Mouse (Mus musculus) hindbrain, embryonic 10.5 days (tissue): Measurements from ENCODE around the gene Magi2. TPM values are rescaled to one million over a fixed set of nuclear protein-coding genes. Genes with fewer than 3 reads are reported as not detected.

Source experiments
- DNase-seq: peaks from one replicate; pipeline ENCODE4 v3.0.0-alpha.2; 2017; ENCODE audit warnings: low spot score
- H3K27ac ChIP-seq: fragments of 300-500 bp; sonication (generic); 2 replicates; pipeline ENCODE4 v1.5.1; 2016; ENCODE audit warnings: mild to moderate bottlenecking, moderate library complexity
- H3K27me3 ChIP-seq: fragments of 300-500 bp; sonication (generic); 2 replicates; pipeline ENCODE4 v1.6.1; 2016; ENCODE audit warnings: mild to moderate bottlenecking; ENCODE audit not compliant: poor library complexity, insufficient read depth, severe bottlenecking
- H3K36me3 ChIP-seq: fragments of 300-500 bp; sonication (generic); 2 replicates; pipeline ENCODE4 v1.6.1; 2016; ENCODE audit warnings: mild to moderate bottlenecking, moderate library complexity
- H3K4me1 ChIP-seq: fragments of 300-500 bp; sonication (generic); replicated peaks from 2 replicates; pipeline ENCODE4 v1.6.1; 2016; ENCODE audit warnings: mild to moderate bottlenecking
- H3K4me3 ChIP-seq: fragments of 300-500 bp; sonication (generic); 2 replicates; pipeline ENCODE4 v1.5.1; 2016; ENCODE audit warnings: mild to moderate bottlenecking, moderate library complexity
- H3K9me3 ChIP-seq: fragments of 300-500 bp; sonication (generic); 2 replicates; pipeline ENCODE4 v1.6.1; 2016; ENCODE audit warnings: mild to moderate bottlenecking, moderate library complexity
- WGBS: fragments of 180-500 bp; shearing (Covaris S2); methylation state at CpG from one replicate; pipeline ENCODE4 v1.1.7; 2016; 5-methylcytosine and 5-hydroxymethylcytosine counted together
- polyA plus RNA-seq: library from polyadenylated mRNA; unstranded; fragments of >200 nt; fragmentation: Nextera tagmentation; extraction: Ambion mirVana; gene quantifications from 2 replicates; pipeline ENCODE4 v1.2.1, GENCODE M21; 2016

Magi2 gene
- polyA plus RNA-seq, 1 experiment from 2014 or later: 9.9 TPM

DNA sequence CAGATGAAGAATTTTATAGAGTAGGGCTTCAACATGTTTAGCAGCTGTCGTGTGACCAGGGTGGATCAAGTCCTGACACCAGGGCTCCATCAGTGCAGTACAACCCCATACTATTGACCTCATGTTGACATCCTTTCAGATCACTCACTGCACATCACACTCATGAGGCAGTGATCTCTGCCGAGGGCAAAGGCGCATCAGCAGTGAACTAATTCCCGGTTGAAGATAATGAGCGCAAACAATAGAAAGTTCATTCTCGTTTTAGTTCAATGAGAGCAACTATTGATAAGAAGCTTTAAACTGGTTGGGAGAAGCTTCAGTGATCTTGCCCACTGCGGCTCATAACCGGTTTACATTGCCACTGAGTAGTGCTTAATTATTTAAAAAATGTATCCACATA is 780.4 kb downstream of the Magi2 start:
- Histone ChIP-seq H3K27ac (no peak overlapping the region), H3K4me3 (no peak overlapping the region), H3K9me3 (no peaks in the 10 kb centered on the region), H3K36me3 (no peaks in the 10 kb centered on the region), H3K27me3 (no peaks in the 10 kb centered on the region), H3K4me1 (no peaks in the 10 kb centered on the region)
- no peak for DNase-seq
- WGBS: 89% methylated on average over 8 of the region's 8 CpGs

DNA sequence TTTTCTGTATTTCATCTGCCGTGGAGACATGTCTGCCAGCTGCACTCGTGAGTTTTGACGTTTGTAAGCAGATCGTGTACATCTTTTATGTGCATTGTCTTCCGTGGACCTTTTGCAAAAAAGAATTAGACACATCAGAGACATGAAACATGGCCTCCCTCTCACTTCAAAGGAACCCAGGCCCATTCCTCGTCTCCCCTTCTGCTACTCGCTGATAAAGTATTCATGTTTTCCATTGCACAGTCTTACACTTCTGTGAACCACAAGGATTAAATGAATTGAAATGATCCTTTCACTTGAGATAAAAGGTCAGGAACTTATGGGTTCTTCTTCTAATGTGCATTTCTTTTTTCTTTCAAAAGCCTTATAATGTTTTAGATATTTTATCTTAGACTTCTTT is 783.4 kb downstream of the Magi2 start:
- DNase-seq: no peak
- H3K4me3 ChIP-seq: no peak overlapping the region
- WGBS: 82% methylated on average over 7 of the region's 7 CpGs
- H3K27ac ChIP-seq: no peak overlapping the region
- H3K36me3 ChIP-seq: no peaks in the 10 kb centered on the region
- H3K4me1 ChIP-seq: no peaks in the 10 kb centered on the region
- H3K27me3 ChIP-seq: no peaks in the 10 kb centered on the region
- H3K9me3 ChIP-seq: no peaks in the 10 kb centered on the region

DNA sequence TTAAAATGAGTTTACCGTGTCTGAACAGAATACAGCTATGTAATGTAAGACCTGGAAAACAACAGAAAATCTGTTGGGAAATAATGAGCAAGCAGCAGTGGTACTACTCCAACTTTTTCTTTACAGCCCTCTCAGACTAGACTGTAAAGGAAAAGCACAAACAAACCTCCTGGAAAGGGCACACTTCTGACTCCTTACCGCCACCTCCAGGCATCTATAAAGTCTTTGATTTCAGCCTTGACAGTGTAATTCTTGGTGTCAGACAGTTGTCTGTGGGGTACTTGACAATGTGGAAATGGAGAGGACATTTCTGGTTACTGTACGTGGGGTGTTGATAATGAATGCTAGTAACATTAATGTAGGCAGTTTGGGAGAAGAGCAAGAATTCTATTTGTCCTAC is 791.2 kb downstream of the Magi2 start:
- Histone ChIP-seq H3K36me3 (no peaks in the 10 kb centered on the region), H3K27me3 (no peaks in the 10 kb centered on the region), H3K4me3 (no peak overlapping the region), H3K9me3 (no peaks in the 10 kb centered on the region), H3K4me1 (no peaks in the 10 kb centered on the region), H3K27ac (no peak overlapping the region)
- no peak for DNase-seq
- WGBS: 77% methylated on average over 3 of the region's 3 CpGs

DNA sequence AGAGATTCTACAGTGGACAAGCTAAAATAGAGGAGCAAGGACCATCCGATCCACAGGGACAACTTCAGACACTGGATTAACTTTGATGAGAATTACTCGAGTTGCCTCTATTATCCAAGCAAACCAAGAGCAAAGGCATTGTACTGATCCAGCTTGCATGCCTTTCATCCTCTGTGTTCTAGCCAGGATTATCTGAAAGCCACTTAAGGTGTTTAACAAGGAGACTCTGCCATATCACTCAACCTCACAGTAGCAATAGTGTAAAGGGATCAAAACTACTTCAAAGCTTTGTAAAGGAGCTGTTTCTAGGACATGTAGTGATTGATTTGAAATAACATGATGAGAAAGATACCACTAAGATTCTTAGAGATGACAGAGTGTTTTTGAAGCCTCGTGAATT is 819.8 kb downstream of the Magi2 start:
- no peak for DNase-seq
- 85% methylated on average over 3 of the region's 3 CpGs for whole genome bisulfite sequencing
- Histone ChIP-seq H3K36me3 (no peaks in the 10 kb centered on the region), H3K4me3 (no peak overlapping the region), H3K27ac (no peak overlapping the region), H3K27me3 (no peaks in the 10 kb centered on the region), H3K9me3 (no peaks in the 10 kb centered on the region), H3K4me1 (0 out of 2 replicates have a peak, but pooled peaks cover 5% of the 10 kb centered on the region)

DNA sequence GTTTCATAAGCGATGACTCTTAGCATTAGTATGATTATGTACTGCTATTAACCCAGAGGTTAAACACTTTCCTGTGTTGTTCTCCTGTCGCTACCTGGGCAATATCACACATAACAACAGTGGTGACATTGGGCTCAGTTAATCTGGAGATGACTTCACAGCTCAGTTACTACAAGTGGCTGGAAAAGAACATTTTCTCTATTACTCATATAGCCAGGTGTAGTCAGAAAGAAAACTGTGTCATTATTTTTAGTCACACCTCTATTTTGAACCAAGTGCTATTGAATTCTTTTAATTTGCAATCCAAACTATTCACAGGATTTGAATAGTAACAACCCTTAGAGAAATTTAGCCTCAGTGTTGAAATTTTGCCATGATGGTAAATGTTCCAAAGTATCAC is 821.5 kb downstream of the Magi2 start:
- H3K4me3 ChIP-seq: no peak overlapping the region
- 98% methylated on average over 2 of the region's 2 CpGs for WGBS
- DNase-seq: no peak
- no peaks in the 10 kb centered on the region for H3K27me3 ChIP-seq
- no peaks in the 10 kb centered on the region for H3K36me3 ChIP-seq
- H3K27ac ChIP-seq: no peak overlapping the region
- no peaks in the 10 kb centered on the region for H3K9me3 ChIP-seq
- 0 out of 2 replicates have a peak, but pooled peaks cover 5% of the 10 kb centered on the region for H3K4me1 ChIP-seq

DNA sequence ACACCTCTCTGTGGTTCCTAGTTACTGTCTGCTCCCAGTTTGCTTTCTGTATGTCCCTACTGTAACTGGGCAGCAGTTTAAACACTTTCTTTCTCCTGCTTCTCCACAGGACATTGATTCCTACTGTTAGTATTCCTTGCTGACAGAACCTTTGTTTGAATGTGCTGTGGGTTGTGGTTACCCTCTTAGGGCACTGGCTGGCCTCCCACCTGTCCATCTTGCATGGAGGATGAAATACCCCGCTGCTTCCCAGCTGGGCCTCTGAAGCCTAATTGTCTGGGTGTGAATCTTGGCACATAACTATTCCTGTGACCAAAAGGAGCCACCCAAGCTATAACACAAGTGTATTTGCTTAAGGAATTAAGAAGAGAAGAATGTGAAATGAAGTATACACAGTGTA is 823.4 kb downstream of the Magi2 start:
- no peak overlapping the region for H3K4me3 ChIP-seq
- H3K27ac ChIP-seq: no peak overlapping the region
- H3K27me3 ChIP-seq: no peaks in the 10 kb centered on the region
- DNase-seq: no peak
- no peaks in the 10 kb centered on the region for H3K9me3 ChIP-seq
- H3K36me3 ChIP-seq: no peaks in the 10 kb centered on the region
- 24% methylated on average over 1 of the region's 1 CpGs for WGBS
- H3K4me1 ChIP-seq: 0 out of 2 replicates have a peak, but pooled peaks cover 5% of the 10 kb centered on the region

DNA sequence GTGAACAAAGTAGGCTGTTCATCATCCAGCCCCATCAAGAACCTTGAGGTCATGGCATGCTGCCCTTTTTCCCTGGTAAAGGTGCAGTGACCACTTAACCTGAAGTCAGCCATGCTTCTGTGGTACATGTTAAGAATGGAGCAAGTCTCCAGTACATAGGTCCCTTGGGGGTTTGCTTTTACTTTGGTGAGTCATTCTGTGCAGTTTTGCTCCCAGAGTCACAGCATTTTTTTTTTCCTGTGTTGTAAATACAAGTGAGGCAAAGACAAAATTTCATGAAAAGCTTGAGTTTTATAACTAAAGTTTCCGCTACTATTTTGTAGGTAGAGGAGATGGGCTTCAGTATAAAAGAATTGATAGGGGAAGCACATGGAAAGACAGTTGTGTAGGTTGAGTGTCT is 828.2 kb downstream of the Magi2 start:
- Histone ChIP-seq H3K4me3 (no peak overlapping the region), H3K27ac (no peak overlapping the region), H3K4me1 (0 out of 2 replicates have a peak, but pooled peaks cover 14% of the 10 kb centered on the region), H3K36me3 (no peaks in the 10 kb centered on the region), H3K9me3 (no peaks in the 10 kb centered on the region), H3K27me3 (no peaks in the 10 kb centered on the region)
- no peak for DNase-seq
- WGBS: 94% methylated on average over 1 of the region's 1 CpGs

DNA sequence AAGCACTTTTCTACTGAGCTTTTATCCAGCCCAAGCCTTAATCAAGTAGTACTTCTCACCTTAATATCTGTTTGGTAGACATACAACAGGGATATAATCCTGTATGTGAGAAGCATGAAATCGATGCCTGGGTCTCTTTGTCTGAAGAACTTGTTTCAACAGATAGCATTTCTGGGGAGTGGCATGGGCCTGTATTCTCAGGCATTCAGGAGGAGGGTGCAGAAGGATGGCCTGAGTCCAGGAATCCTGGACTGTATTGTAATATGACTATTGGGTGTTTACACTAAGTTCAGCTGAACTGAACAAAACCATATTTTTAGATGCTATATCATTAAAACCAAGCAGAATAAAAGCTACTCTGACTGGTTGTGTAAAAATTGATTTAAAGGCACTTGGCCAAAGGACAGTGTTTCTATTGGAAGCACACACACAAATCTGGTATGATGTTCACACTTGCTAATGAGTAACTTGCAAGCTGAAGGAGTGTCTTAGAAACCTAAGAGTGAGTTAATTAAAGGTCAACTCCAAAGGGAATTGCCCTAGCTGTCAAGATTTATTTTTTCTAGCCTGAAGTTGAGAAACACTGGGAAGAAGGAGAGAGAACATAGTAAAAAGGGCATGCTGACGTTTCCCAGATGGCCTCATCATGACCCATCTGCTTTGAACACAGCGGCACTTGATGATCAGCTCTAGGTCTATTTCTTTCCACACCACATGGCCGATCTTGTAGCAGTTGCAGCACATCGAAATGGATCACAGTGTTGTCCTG is 829.4 kb downstream of the Magi2 start:
- 0 out of 2 replicates have a peak, but pooled peaks cover 10% of the 10 kb centered on the region for H3K4me1 ChIP-seq
- H3K27ac ChIP-seq: no peak overlapping the region
- WGBS: 55% methylated on average over 5 of the region's 5 CpGs
- DNase-seq: no peak
- no peaks in the 10 kb centered on the region for H3K9me3 ChIP-seq
- no peaks in the 10 kb centered on the region for H3K36me3 ChIP-seq
- H3K4me3 ChIP-seq: no peak overlapping the region
- H3K27me3 ChIP-seq: no peaks in the 10 kb centered on the region

DNA sequence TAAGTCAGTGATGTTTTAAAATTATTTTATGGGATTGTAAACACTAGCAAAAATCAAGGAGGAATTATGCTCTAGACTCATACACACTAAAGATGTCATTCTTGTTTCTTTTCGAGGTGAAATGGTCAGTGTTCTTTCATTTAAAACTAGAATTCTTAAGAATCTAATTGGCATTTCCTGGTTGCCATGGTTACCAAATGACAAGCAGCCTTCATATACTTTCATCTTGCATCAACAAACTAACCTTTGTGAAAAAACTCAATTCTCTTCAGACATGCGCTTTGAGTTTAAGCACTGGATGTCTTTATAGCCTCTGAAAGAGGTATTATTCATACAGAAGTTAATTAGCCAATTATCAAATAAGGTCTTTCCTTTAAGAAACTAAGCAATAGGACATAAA is 830.0 kb downstream of the Magi2 start:
- H3K9me3 ChIP-seq: no peaks in the 10 kb centered on the region
- WGBS: 66% methylated on average over 2 of the region's 2 CpGs
- H3K36me3 ChIP-seq: no peaks in the 10 kb centered on the region
- H3K27me3 ChIP-seq: no peaks in the 10 kb centered on the region
- H3K27ac ChIP-seq: no peak overlapping the region
- 0 out of 2 replicates have a peak, but pooled peaks cover 10% of the 10 kb centered on the region for H3K4me1 ChIP-seq
- H3K4me3 ChIP-seq: no peak overlapping the region
- DNase-seq: no peak

DNA sequence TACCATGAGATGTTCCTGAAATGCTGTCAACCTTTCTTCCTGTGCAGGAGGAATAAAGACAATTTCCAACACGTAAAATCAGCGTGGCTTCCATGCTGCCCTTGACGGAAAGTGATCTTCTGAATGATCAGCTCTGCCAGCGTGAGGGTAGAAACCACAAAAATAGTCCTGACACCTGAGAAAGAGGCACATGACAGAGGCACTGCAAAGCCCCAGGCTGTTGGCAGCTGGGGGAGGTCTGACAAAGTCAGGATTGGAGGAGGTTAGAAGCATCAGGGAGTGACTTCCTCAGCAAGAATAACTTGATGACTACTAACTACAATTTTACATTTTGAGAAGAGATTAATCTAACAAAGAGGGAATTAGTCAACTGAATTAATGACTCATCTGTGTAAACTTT is 835.2 kb downstream of the Magi2 start:
- DNase-seq: no peak
- Histone ChIP-seq H3K4me3 (no peak overlapping the region), H3K27ac (no peak overlapping the region), H3K4me1 (peaks cover 15% of the 10 kb centered on the region), H3K9me3 (no peaks in the 10 kb centered on the region), H3K36me3 (no peaks in the 10 kb centered on the region), H3K27me3 (no peaks in the 10 kb centered on the region)
- 84% methylated on average over 4 of the region's 4 CpGs for WGBS

DNA sequence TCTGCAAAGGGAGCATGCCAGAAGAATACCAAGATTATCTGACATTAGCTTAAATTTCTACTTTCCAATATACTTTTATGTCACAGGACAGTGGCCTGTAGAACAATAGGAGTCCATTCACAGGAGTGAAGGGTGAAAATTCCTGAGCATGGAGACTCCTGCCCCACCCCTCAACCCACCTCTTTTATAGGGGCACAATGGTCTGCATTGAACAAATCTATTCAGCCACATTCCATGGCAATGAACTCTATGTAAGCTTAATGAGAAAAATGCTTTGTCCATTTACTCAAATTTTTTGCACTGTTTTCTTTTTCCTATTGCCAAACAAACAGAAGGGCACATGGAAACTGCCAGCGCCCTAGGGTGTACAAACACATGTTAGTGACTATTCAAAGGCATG is 838.2 kb downstream of the Magi2 start:
- H3K9me3 ChIP-seq: no peaks in the 10 kb centered on the region
- no peak overlapping the region for H3K4me3 ChIP-seq
- peaks cover 36% of the 10 kb centered on the region for H3K4me1 ChIP-seq
- WGBS: 57% methylated on average over 1 of the region's 1 CpGs
- no peaks in the 10 kb centered on the region for H3K27me3 ChIP-seq
- no peak overlapping the region for H3K27ac ChIP-seq
- no peaks in the 10 kb centered on the region for H3K36me3 ChIP-seq
- DNase-seq: no peak

DNA sequence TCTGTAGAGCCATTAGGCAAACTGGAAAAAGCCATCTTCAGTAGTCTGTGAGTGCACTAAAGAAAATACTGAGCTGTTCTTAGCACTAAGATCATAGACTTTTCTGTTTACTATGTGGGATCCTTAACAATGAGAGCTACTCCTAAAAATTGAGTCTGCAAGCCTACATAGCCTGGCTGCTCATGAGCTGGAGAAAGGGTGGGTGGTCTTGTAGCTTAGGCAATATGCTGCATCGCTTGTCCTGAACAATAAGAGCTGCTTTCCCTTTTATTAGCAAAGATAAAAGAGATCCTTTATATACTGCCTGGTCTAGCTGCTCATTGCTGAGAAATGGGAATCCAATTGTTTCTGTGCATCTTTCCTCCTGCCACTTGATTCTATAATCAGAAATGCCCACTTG is 841.7 kb downstream of the Magi2 start:
- H3K4me1 ChIP-seq: peaks cover 36% of the 10 kb centered on the region

DNA sequence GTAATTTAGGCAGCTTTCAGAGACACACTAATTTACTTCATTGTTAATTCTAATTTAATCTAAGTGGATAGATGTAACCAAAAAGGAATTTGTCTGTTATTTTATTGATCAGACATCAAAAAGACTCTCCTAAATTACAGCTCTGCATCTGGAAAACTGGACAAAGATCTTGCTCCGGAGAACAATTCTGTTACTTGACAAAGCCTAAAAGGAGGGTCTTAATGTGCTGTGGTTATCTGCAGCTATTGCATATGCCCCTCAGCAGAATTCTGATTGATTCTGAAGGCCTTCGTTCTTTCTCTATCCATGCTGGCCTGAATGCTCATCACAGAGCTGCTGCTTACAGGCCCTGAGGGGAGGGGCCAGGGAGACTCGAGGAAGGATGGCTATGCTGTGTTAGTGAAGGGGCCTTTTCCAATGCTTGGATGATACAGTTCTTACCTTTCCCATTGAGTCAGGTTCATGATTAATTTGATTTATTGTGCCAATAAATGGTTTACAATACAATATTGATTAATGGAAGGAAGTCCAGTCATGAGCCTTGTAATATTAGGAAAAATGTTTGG is 842.2 kb downstream of the Magi2 start:
- H3K9me3 ChIP-seq: no peaks in the 10 kb centered on the region
- H3K36me3 ChIP-seq: no peaks in the 10 kb centered on the region
- no peak overlapping the region for H3K4me3 ChIP-seq
- H3K27ac ChIP-seq: no peak overlapping the region
- no peak for DNase-seq
- H3K4me1 ChIP-seq: peaks cover 36% of the 10 kb centered on the region
- H3K27me3 ChIP-seq: no peaks in the 10 kb centered on the region
- WGBS: 24% methylated on average over 3 of the region's 3 CpGs

More for the DNA sequence above, 841.7 kb downstream of the Magi2 start:
- no peak for DNase-seq
- Histone ChIP-seq H3K9me3 (no peaks in the 10 kb centered on the region), H3K27me3 (no peaks in the 10 kb centered on the region), H3K27ac (no peak overlapping the region), H3K4me3 (no peak overlapping the region), H3K36me3 (no peaks in the 10 kb centered on the region)
- 30% methylated on average over 1 of the region's 1 CpGs for WGBS
